Mouse (Mus musculus): Measurements from ENCODE around the gene Prkd2. TPM values are rescaled to one million over a fixed set of nuclear protein-coding genes. Genes with fewer than 3 reads are reported as not detected.
A peak's percentile ranks its signal among the peaks of the same experiment; 100 is the strongest.

Gene Prkd2
- polyA plus RNA-seq, 1 experiment from 2014 or later: 80.0 TPM

DNA sequence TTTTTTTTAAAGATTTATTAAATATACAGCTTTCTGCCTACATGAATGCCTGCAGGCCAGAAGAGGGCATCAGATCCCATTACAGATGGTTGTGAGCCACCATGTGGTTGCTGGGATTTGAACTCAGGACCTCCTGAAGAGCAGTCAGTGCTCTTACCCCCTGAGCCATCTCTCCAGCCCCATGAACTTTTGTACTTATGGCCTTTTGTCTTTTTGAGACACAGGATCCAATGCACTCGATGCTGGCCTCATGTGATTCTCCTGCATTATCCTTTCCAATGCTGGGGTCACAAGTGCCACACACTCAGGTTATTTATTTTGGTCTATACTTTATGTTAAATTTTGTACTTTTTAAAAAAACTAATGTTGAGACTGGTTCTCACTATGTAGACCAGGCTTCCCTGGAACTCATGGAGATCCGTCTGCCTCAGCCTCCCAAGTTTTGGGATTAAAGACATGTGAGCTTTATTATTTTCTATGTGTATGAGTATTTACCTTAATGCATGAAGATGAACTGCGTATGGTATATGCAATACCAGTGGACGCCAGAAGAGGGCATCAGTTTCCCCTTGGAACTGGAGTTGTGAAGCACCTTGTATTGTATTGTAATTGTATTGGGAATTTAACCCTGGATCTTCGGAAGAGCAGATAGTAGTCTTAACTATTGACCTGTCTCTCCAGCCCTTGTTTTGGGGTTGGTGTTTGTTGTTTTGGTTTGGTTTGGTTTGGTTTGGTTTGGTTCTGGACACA is 17.4 kb downstream of the Prkd2 start:
- peak; percentile 55 for DNase-seq (ENCODE audit: low spot score)

- no peak for DNase-seq (ENCODE audit: low spot score)
Observed at GRCm38 (mm10) chr7:16867488-16867887, 24.8 kb downstream of the Prkd2 start.

DNA sequence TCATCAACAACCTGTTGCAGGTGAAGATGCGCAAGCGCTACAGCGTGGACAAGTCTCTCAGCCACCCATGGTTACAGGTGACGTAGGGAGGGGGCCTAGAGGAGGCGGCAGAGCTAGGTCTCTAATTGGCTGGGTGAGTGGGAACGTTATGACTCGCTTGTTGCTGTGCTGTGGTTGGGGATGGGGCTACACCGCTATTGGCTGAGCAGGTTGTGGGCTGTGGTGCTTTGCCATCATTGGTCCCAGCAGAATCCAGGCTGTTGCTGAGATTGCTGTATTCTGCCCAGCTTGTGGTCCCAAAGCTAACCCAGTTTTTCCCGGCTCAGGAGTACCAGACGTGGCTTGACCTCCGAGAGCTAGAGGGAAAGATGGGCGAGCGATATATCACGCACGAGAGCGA is 26.8 kb downstream of the Prkd2 start:
- no peak for DNase-seq (ENCODE audit: low spot score)

DNA sequence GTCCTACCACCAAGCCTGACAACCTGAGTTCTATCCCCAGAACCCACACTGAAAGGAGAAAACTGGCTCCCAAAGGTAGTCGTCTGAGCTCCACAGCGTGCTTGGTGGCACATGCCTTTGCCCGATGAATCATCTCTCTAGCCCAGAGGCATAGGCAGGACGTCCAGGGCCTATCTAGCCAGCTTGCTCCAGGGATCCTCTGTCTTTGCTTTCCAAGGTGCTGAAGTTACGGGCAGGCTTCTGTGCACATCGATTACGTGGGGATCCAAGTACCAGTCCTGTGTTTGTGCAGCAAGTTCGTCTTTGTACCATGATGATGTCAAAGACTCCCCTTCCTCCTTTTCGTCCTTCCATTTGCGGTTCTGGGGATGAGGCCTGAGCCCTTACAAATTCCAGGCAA is 28.9 kb downstream of the Prkd2 start:
- no peak for DNase-seq (ENCODE audit: low spot score)

GRCm38 (mm10) chr7:16872478-16872877 is 29.8 kb downstream of the Prkd2 start:
- no peak for DNase-seq (ENCODE audit: low spot score)

DNA sequence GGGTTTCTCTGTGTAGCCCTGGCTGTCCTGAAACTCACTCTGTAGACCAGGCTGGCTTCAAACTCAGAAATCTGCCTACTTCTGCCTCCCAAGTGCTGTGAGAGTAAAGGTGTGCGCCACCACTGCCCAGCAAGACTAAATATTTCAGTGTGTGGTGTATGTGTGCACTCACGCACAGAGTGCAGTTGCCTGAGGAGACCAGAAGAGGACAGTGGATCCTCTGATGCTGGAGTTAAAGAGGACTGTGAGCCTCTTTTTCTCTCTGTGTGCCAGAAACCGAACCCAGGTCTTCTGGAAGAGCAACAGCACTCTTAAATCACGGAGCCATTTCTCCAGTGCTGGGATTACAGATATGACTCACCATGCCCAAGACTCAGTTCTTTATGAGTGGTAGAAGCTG is 30.7 kb downstream of the Prkd2 start:
- DNase-seq (ENCODE audit: low spot score): no peak

- peak; percentile 83 for DNase-seq (ENCODE audit: low spot score)
Observed at GRCm38 (mm10) chr7:16874190-16874589, 31.5 kb downstream of the Prkd2 start.

DNA sequence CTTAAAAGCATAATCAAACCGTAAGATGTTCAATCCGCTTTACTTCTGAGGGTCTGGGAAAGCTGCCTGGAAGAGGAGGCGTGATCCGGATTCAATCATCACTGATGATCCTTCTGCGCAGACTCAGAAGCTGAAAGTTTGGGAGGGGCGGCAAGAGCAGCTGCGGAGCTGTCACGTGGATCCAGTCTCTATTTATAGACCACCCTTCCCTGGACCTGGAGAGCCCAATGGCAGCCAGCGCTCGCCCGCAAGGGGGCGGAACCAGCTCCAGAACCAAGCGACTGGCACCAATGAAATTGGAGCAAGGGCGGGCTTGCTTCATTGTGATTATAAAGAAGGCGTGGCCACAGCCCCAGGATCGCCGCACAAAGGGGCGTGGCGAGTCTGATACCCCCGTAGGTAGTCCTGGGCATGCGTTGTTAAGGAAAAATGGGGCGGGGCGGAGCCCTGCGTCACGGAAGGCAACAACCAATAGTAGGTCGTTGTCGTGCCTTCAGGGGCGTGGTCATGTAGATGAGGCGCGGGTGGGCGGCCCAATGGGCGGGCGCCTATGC is 32.1 kb downstream of the Prkd2 start:
- peak; percentile 100 for DNase-seq (ENCODE audit: low spot score)

DNA sequence AGATGAGACGGTGACA is 32.4 kb downstream of the Prkd2 start, which contains the start of gene Dact3:
TSS of gene Dact3 (plus strand) at position 8 of the 16 bp plus-strand sequence.
- no peak for DNase-seq (ENCODE audit: low spot score)

- DNase-seq (ENCODE audit: low spot score): no peak
Observed at GRCm38 (mm10) chr7:16875326-16875725, 32.6 kb downstream of the Prkd2 start.

DNA sequence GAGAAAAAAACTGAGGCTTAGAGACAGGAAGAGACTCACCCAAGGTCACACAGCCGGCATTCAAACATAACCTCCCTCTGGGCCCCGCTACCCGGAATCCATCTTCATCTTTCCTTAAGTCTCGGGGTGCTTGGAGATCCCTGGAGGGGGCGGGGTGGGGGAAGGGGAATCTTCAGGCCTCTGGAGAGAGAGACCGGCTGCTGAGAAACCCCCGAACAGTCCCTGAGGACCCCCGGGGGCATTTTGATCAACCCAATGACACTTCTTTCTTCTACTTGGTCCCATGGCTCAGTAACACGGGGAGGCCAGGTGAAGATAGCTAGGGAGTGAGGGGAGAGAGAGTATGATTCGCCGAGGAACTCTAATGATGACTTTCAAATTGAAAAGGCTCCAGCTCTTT is 33.3 kb downstream of the Prkd2 start:
- DNase-seq (ENCODE audit: low spot score): no peak

DNA sequence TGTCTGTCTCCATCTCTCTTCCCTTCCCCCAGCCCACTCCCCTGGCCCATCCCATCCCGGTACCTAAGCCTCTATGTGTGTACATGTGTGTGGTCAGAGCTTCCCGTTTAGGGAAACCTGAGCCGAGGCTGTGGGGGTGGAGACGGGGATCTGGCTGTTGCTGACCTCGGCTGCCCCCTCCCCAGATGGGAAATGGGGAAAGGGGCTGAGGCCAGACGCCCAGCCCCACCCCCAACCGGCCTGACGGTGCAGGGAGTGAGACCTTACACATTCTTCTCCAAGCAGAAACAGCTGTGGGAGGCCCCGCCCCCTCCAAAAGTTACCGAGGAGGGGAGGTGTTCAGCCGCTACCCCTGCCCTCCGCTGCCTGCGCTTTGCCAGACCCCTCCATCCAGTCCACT is 33.9 kb downstream of the Prkd2 start:
- no peak for DNase-seq (ENCODE audit: low spot score)

DNA sequence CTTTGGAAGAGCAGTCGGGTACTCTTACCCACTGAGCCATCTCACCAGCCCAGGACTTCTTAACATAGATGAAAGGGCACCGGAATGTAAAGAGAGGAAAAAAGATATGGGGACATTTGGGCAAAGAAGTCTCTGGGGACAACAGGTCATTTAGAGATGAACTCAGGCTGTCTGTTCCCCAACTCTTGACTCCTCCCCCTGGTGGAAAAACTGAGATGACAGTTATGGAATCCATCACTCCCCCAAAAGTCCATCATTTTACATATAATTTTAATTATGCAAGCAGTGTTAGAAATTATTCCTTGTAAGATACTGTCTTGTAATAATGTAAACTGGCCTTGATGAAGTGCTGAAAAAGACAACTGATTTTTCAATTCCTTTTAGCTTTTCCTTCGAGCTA is 35.0 kb downstream of the Prkd2 start:
- DNase-seq (ENCODE audit: low spot score): no peak

- DNase-seq (ENCODE audit: low spot score): no peak
Observed at GRCm38 (mm10) chr7:16879796-16880547, 37.3 kb downstream of the Prkd2 start.

DNA sequence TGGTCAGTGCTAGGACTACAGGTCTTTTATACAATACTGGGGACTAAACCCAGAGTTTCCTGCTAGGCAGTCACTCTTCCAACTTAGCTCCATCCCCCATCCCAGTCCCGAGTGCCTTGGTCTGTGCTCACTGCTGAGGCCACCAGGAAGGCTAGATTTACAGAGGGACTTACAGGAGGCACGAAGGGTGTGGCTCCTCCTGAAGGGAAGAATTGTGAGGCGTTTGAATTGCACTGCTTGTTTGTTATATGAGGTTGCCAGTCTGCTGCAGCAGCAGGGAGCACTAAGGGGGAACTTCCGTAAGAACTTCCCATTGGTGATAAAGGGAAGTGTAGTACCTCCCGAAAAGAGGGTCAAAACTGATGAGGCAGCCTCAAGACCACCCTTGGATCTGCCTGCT is 37.9 kb downstream of the Prkd2 start:
- DNase-seq (ENCODE audit: low spot score): no peak

GRCm38 (mm10) chr7:16883162-16883561 is 40.5 kb downstream of the Prkd2 start:
- no peak for DNase-seq (ENCODE audit: low spot score)

- DNase-seq (ENCODE audit: low spot score): no peak
Observed at GRCm38 (mm10) chr7:16884334-16884733, 41.6 kb downstream of the Prkd2 start.

DNA sequence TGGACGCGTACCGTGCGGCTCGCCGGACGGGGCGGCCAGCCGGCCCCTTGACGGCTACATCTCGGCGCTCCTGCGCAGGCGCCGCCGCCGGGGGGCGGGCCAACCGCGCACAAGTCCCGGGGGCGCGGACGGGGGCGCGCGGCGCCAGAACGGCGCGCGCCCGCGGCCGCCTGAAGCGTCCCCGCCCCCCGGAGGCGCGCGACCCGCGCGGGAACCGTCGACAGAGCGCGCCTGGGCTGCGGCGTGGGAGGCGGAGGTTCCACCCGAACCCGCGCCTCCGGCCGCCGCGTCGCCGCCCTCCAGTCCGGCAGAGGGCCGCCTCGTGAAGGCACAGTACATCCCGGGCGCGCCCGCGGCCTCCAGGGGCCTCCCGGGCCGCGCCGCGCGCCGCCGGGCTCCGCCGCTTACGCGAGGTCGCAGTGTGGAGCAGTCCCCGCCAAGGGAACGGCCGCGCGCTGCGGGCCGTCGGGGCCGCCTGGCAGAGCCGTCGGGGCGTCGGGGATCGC is 42.6 kb downstream of the Prkd2 start:
- DNase-seq (ENCODE audit: low spot score): peak; percentile 25

DNA sequence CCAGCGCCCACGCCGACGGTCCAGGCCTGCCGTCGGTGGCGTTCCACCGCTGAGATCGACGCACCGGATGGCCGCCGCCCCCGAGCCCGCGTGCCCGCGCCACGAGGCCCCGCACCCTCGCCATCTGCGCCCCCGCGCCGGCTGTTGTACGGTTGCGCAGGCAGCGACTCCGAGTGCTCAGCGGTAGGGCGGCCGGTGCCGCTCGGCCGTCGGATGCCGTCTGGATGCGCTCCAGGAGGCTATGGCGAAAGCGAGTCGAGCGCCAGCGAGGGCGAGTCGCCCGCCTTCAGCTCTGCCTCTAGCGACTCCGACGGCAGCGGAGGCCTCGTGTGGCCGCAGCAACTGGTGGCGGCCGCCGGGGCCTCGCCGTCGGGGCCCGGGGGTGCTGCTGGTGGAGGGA is 43.2 kb downstream of the Prkd2 start:
- DNase-seq (ENCODE audit: low spot score): no peak

- DNase-seq (ENCODE audit: low spot score): no peak
Observed at GRCm38 (mm10) chr7:16890536-16890935, 47.8 kb downstream of the Prkd2 start.

DNA sequence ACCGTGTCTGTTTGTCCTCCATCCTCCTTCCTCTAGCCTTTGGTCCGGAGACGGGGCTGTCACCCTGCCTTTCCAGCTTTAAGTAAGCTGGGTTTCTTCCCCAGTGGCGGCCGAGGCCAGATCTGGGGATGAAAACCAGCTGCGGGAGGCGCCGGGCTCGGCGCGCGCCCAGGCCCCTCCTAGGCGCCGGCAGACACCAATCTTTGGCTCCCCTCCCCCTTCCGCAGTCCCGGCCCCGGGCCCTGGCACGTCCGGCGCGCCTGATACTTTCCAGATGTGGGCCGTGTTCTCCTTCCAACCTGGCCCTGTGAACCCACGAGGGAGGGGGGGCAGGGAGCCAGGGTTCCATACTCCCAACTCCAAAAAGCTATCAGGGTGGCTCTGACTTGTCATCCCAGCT is 48.2 kb downstream of the Prkd2 start:
- no peak for DNase-seq (ENCODE audit: low spot score)

DNA sequence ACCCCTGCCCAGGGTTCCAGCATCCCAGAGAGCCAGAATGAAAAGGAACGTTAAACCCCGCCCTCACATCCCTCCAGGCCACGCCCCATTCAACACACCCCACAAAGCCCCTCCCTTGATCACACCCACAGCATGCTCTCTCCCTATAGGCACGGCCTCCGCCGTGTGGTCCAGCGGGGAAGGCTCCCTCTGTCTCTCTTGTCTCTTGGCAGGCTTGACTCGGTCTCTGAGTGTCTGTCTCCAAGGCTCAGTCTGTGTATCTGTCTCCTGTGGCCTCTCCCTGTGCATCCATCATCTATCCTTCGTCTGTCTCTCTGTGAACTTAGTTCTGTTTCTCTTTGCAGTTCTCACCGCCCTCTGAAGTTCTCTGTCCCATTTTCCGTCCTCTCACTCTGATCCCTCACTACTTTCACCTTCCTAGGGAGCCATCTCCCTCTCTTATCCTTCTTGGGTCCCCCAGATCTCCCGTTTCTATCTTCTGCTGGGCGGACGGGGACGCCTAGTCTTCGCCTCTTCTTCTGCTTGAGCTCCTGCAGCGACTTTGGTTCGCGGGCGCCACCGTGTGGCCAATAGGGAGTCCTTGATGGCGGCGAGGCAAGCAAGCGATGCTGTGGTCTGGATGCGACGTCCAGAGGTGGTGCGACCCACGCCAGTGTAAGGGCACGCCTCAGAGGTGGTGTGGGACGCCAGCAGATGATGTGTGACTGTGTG is 49.1 kb downstream of the Prkd2 start, which contains the start of gene Gng8:
TSS of gene Gng8 (plus strand) at position 146 of the 711 bp plus-strand sequence.
- peak; percentile 84 for DNase-seq (ENCODE audit: low spot score)

Data from thymus, postnatal 0 days (tissue).